Mouse (Mus musculus) lung, embryonic 16.5 days (tissue): ENCODE measurements at regions not wholly inside any gene's neighbourhood (a gene's known extent, or its start where the extent isn't known, plus 50 kb on each side); places are given as distances from the start of the nearest gene placed in this dataset.

Experiments
- ATAC-seq: fragments of 200-750 bp; cut with Nextera tagmentation; 2 replicates; pipeline ENCODE4 v1.8.0; 2017; ENCODE audit warnings: low read depth, mild to moderate bottlenecking, moderate library complexity
- H3K27ac ChIP-seq: fragments of 300-500 bp; sonication (generic); 2 replicates; pipeline ENCODE4 v1.5.1; 2014; ENCODE audit warnings: mild to moderate bottlenecking, control low read depth, low read length
- H3K27me3 ChIP-seq: fragments of 300-500 bp; sonication (generic); 2 replicates; pipeline ENCODE4 v1.6.1; 2014; ENCODE audit warnings: low read depth, low read length, mixed read lengths; ENCODE audit not compliant: control insufficient read depth, insufficient read depth
- H3K36me3 ChIP-seq: fragments of 300-500 bp; sonication (generic); 2 replicates; pipeline ENCODE4 v1.6.1; 2014; ENCODE audit warnings: low read length; ENCODE audit not compliant: control insufficient read depth, insufficient read depth
- H3K4me1 ChIP-seq: fragments of 300-500 bp; sonication (generic); replicated peaks from 2 replicates; pipeline ENCODE4 v1.6.1; 2014; ENCODE audit warnings: low read length, mixed read lengths; ENCODE audit not compliant: control insufficient read depth, insufficient read depth
- H3K4me2 ChIP-seq: fragments of 300-500 bp; sonication (generic); 2 replicates; pipeline ENCODE4 v1.6.1; 2014; ENCODE audit warnings: low read depth, low read length, control low read depth
- H3K4me3 ChIP-seq: fragments of 300-500 bp; sonication (generic); 2 replicates; pipeline ENCODE4 v1.5.1; 2014; ENCODE audit warnings: mild to moderate bottlenecking, low read length, control low read depth
- H3K9ac ChIP-seq: fragments of 300-500 bp; sonication (generic); 2 replicates; pipeline ENCODE4 v1.6.1; 2014; ENCODE audit warnings: low read length, control low read depth
- H3K9me3 ChIP-seq: fragments of 300-500 bp; sonication (generic); 2 replicates; pipeline ENCODE4 v1.6.1; 2016; ENCODE audit warnings: low read length; ENCODE audit not compliant: control insufficient read depth
- WGBS: fragments of 180-500 bp; shearing (Covaris S2); extraction: QIAGEN DNeasy Blood & Tissue Kit; methylation state at CpG from one replicate; pipeline ENCODE4 v1.1.7; 2014; 5-methylcytosine and 5-hydroxymethylcytosine counted together

DNA sequence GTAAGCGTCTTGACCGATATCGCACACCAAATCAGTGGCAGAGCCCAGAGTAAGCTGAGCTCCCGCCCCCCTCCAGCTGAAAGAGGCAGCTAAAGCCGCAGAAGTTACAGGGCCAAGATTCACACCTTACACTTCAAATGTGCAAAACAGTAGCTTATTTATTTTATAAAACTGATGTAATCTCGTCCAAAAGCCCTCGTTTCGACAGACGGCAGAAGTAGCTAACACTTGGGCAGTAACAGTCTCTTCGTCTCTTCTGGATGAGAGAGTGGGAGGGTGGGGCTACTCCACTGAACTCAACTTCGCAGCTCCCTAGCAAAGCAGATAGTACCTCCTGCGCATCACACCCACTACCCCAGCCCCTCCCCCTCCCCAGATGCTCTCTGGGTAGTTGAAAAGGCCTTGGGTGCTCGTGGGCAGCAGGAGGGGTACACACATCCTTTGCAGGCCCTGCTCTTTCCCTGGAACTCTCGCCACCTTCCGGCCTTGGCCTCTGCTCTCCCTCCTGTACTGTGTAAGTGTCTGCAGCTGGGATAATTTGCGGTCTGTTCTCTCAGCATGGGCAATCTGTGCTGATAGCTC, 201.5 kb downstream of the Msrb3 start:
- no peak overlapping the region for H3K4me3 ChIP-seq
- 0 out of 2 replicates have a peak, but pooled peaks cover 10% of the 10 kb centered on the region for H3K4me1 ChIP-seq
- peak overlapping the region; percentile 33; the same call in 1 of the 2 replicates for H3K4me2 ChIP-seq
- no peak overlapping the region for H3K9ac ChIP-seq
- H3K9me3 ChIP-seq = no peaks in the 10 kb centered on the region
- H3K27me3 ChIP-seq = peaks cover 2% of the 10 kb centered on the region; the same call in 1 of the 2 replicates
- WGBS = 23% methylated on average over 16 of the region's 16 CpGs
- H3K27ac ChIP-seq = no peak overlapping the region
- no peaks in the 10 kb centered on the region for H3K36me3 ChIP-seq
- no peak for ATAC-seq

DNA sequence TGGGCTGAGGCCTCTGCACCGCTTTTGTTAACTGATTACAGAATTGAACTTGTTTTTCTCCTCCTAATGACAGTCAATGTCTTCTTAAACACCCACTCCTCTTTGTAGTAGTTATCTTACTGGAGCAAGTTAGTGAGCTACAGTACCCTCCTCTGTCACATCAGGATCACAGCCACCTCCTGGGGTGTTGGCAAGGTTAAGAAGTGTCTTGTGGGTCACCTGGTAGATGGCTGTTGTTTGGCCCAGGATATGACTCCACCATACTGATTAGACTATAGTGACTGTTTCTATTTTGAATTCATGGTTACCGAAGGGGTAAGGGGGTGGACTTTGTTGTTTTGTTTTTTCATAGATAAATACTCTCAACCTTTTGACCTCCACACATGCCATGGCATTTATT, 202.4 kb downstream of the Msrb3 start:
- peaks cover 14% of the 10 kb centered on the region for H3K4me1 ChIP-seq
- ATAC-seq = no peak

DNA sequence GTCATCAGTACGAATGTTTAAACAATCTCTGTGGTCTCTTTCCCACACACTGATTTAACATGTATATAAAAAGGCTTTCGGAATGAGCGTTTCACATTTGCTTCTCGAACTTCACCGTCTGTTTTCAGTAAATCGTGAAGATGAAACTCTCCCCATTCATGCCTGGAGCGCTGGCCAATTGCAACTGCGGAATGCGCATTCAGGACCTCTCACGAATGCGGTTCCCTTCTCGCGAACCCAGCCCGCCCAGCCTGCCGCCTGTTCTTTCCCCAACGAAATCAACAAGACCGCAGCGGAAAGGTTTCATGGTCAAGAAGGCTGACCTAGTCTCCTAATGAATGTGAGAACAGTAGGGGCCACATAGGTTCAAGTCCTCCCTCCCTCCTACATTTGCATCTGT, 204.4 kb downstream of the Msrb3 start:
- ATAC-seq = no peak
- Histone ChIP-seq H3K4me1 (peaks cover 14% of the 10 kb centered on the region), H3K27ac (no peak overlapping the region), H3K27me3 (no peaks in the 10 kb centered on the region; the same call in 1 of the 2 replicates), H3K36me3 (no peaks in the 10 kb centered on the region), H3K4me3 (peak overlapping the region; percentile 29), H3K4me2 (peak overlapping the region; percentile 50), H3K9me3 (no peaks in the 10 kb centered on the region), H3K9ac (peak overlapping the region; percentile 24; the same call in 1 of the 2 replicates)
- 12% methylated on average over 18 of the region's 18 CpGs for WGBS

More for the DNA sequence above, 202.4 kb downstream of the Msrb3 start:
- Histone ChIP-seq H3K4me2 (no peak overlapping the region), H3K9ac (no peak overlapping the region), H3K27ac (no peak overlapping the region), H3K27me3 (peaks cover 2% of the 10 kb centered on the region; the same call in 1 of the 2 replicates), H3K9me3 (no peaks in the 10 kb centered on the region), H3K36me3 (no peaks in the 10 kb centered on the region), H3K4me3 (no peak overlapping the region)
- 68% methylated on average over 2 of the region's 2 CpGs for whole genome bisulfite sequencing

DNA sequence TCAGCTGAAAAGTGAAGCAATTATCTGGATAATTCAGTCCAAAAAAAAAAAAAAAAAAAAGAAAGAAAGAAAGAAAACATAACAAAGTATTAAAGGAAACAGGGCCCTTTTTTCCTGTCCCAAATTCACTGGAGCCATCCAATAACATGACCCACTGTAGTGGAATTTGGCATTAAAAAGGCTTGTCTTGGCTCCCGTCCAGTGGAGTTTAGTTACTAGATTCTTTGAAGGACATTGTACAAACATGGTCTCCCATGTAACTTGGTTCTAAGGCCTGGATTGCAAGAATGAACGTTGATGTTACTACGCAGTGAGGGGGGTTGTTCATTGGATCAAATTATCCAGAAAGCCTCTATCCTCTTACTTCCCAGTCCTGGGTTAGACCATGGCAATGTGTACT, 207.4 kb downstream of the Msrb3 start:
- Histone ChIP-seq H3K36me3 (no peaks in the 10 kb centered on the region), H3K4me2 (no peak overlapping the region), H3K4me3 (no peak overlapping the region), H3K27me3 (no peaks in the 10 kb centered on the region), H3K9ac (no peak overlapping the region), H3K27ac (no peak overlapping the region), H3K4me1 (peaks cover 8% of the 10 kb centered on the region), H3K9me3 (no peaks in the 10 kb centered on the region)
- peak; percentile 40; the same call in 1 of the 2 replicates for ATAC-seq
- 28% methylated on average over 3 of the region's 3 CpGs for WGBS

DNA sequence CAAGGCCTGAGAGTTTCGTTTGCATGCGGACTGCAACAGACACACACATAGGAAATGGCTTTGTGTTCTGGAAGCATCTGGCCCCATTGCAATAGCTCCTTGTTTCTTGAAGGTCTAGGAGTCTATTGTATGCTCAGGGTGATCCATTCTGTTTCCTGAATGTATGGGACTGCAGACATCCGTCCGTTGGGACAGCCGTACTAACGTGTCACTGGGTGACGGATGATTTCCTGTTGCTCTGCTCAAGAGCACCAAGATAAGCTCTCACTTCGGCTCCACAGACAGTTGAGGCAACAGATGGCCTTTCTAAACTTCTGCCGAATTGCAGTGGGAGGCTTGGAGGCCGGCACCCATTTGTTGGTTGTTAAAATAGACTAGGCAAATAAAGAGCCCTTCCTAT, 209.9 kb upstream of the Hmga2 start:
- no peaks in the 10 kb centered on the region for H3K9me3 ChIP-seq
- 33% methylated on average over 10 of the region's 10 CpGs for WGBS
- H3K27me3 ChIP-seq = no peaks in the 10 kb centered on the region
- no peaks in the 10 kb centered on the region for H3K36me3 ChIP-seq
- no peak overlapping the region for H3K4me3 ChIP-seq
- peak overlapping the region; percentile 80 for H3K27ac ChIP-seq
- no peak overlapping the region; the same call in 1 of the 2 replicates for H3K9ac ChIP-seq
- H3K4me1 ChIP-seq = 0 out of 2 replicates have a peak, but pooled peaks cover 2% of the 10 kb centered on the region
- no peak overlapping the region for H3K4me2 ChIP-seq
- ATAC-seq = peak; percentile 94

DNA sequence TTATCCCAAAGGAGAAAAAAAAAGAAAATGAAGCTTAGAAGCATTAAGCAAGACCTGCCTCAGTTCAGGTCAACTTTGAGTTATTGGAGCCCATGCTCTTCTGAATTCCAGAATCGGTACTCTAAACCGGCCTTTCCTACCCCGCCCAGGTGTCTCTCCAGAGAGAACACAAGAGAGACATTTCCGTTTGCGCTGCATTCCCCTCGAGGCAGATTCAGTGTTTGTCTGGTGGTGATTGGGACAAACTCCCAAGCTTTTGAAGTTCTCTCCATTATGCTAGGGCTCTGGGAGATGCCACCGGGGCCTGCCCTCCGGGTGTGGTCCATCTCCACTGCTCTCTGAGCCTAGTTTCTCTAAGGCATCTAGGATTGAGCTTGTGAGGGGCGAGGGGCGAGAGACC, 205.8 kb upstream of the Hmga2 start:
- Histone ChIP-seq H3K9ac (no peak overlapping the region), H3K4me2 (no peak overlapping the region)
- WGBS = 82% methylated on average over 10 of the region's 10 CpGs

DNA sequence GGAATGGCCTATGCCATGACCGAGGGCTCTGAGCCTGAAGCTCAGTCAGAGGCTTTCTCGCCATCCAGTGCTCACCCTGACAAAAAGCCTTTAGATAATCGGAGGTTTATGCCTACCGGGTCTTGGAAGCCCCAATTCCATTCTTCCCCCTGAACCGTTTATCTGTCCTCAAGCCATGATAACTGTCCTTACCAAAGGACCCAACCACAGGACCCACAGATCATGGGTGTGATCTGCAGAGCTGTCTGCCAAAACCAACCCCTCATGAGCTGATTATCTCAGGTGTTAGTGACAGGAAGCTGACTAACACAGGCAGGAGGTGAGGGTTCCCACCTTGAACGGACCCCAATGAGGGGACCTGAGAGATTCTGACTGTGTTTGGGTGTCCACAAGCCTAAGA, 203.7 kb upstream of the Hmga2 start:
- H3K4me1 ChIP-seq = 0 out of 2 replicates have a peak, but pooled peaks cover 4% of the 10 kb centered on the region
- WGBS = 73% methylated on average over 6 of the region's 6 CpGs
- H3K27ac ChIP-seq = no peak overlapping the region
- no peak overlapping the region for H3K4me3 ChIP-seq
- no peak overlapping the region for H3K9ac ChIP-seq
- H3K4me2 ChIP-seq = no peak overlapping the region
- no peak for ATAC-seq
- H3K36me3 ChIP-seq = no peaks in the 10 kb centered on the region
- no peaks in the 10 kb centered on the region for H3K9me3 ChIP-seq
- H3K27me3 ChIP-seq = no peaks in the 10 kb centered on the region

More for the DNA sequence above, 205.8 kb upstream of the Hmga2 start:
- no peak for ATAC-seq
- Histone ChIP-seq H3K36me3 (no peaks in the 10 kb centered on the region), H3K27ac (no peak overlapping the region), H3K9me3 (no peaks in the 10 kb centered on the region), H3K27me3 (no peaks in the 10 kb centered on the region), H3K4me3 (no peak overlapping the region), H3K4me1 (0 out of 2 replicates have a peak, but pooled peaks cover 6% of the 10 kb centered on the region)

DNA sequence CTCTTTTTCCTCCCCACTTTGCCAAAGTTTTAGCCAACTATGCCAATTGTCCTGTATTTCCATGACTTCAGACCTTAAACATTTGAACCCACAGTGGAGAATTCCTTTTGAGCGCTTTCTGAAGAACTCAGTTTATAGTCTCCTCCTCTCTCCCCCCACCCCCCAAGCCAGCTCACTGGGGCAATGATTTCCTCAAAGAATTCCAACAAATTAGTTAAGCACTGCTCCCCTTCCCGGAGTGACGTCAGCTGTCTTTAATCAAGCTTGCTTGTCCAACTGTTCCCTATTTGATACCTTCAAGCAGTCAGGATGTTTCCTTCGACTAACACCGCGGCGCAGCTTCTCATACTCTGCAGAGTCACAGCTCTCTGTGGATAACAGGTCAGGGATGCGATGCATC, 202.0 kb upstream of the Hmga2 start:
- ATAC-seq = no peak
- Histone ChIP-seq H3K9me3 (no peaks in the 10 kb centered on the region), H3K9ac (no peak overlapping the region), H3K27ac (no peak overlapping the region), H3K4me3 (no peak overlapping the region), H3K36me3 (no peaks in the 10 kb centered on the region), H3K4me2 (no peak overlapping the region), H3K4me1 (0 out of 2 replicates have a peak, but pooled peaks cover 4% of the 10 kb centered on the region), H3K27me3 (no peaks in the 10 kb centered on the region)
- WGBS = 61% methylated on average over 8 of the region's 8 CpGs

DNA sequence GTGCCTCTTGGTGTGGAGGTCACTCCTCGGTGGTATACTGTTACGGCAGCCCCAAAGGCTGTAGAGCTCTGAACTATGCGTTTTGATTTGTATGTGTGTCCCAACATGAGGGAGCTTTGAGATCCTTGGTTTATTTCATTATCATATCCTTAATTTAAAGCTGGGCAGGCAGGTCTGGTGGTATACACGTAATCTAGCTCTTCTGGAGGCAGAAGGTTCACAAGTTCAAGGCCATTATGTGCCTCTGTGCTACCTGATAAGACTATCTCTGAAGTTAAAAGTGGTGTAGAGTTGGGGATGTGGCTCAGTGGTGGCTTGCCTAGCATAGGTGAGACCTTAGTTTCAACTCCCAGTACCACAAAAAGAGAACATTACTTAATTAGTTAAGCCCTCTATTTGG, 199.1 kb upstream of the Hmga2 start:
- H3K4me1 ChIP-seq = 0 out of 2 replicates have a peak, but pooled peaks cover 4% of the 10 kb centered on the region
- H3K9me3 ChIP-seq = no peaks in the 10 kb centered on the region
- no peaks in the 10 kb centered on the region for H3K36me3 ChIP-seq
- H3K4me3 ChIP-seq = no peak overlapping the region
- H3K4me2 ChIP-seq = no peak overlapping the region
- no peaks in the 10 kb centered on the region for H3K27me3 ChIP-seq
- WGBS = 77% methylated on average over 4 of the region's 4 CpGs
- H3K9ac ChIP-seq = no peak overlapping the region
- no peak for ATAC-seq
- H3K27ac ChIP-seq = no peak overlapping the region
